Mouse (Mus musculus) cerebellum, adult 11 months (tissue): ENCODE measurements around the gene Atp2a1.
"Not testable (repeated sequence)": the region's sequence is repeated elsewhere in the genome, so short reads cannot be mapped to it uniquely, and the experiment has no call there.

Experiments used
- DNase-seq: peaks from one replicate; pipeline ENCODE4 v3.0.0; 2022

The Atp2a1 gene

GRCm38 (mm10) chr7:126448481-126448880 is 14.4 kb downstream of the Atp2a1 start:
- DNase-seq, result no peak

- no peak for DNase-seq
These were observed 16.7 kb downstream of the Atp2a1 start for GRCm38 (mm10) chr7:126446217-126446616.

- DNase-seq, result no peak
These were observed 17.6 kb downstream of the Atp2a1 start for GRCm38 (mm10) chr7:126445104-126445815.

GRCm38 (mm10) chr7:126444536-126444935 is 18.4 kb downstream of the Atp2a1 start:
- no peak for DNase-seq

GRCm38 (mm10) chr7:126443997-126444396 is 18.9 kb downstream of the Atp2a1 start:
- DNase-seq, result no peak

GRCm38 (mm10) chr7:126440134-126440533 is 22.8 kb downstream of the Atp2a1 start:
- DNase-seq, result no peak

GRCm38 (mm10) chr7:126436851-126437250 is 26.1 kb downstream of the Atp2a1 start:
- DNase-seq, result peak; percentile 36

- DNase-seq, result no peak
These were observed 27.1 kb downstream of the Atp2a1 start for GRCm38 (mm10) chr7:126435801-126436200.

- DNase-seq, result no peak
These were observed 28.2 kb downstream of the Atp2a1 start for GRCm38 (mm10) chr7:126434726-126435125.

GRCm38 (mm10) chr7:126430167-126430566 is 32.7 kb downstream of the Atp2a1 start:
- DNase-seq, result no peak

GRCm38 (mm10) chr7:126429503-126429898 is 33.4 kb downstream of the Atp2a1 start:
- no peak for DNase-seq

GRCm38 (mm10) chr7:126428631-126429502 is 34.0 kb downstream of the Atp2a1 start, which contains the start of gene Rabep2:
TSS of gene Rabep2 (plus strand) at chr7:126428759.
- DNase-seq, result peak; percentile 97

- DNase-seq, result no peak
These were observed 34.8 kb downstream of the Atp2a1 start for GRCm38 (mm10) chr7:126428154-126428553.

- DNase-seq, result peak; percentile 20
These were observed 35.5 kb downstream of the Atp2a1 start for GRCm38 (mm10) chr7:126427323-126427860.

- DNase-seq, result no peak
These were observed 38.7 kb downstream of the Atp2a1 start for GRCm38 (mm10) chr7:126424161-126424560.

GRCm38 (mm10) chr7:126421756-126422155 is 41.2 kb downstream of the Atp2a1 start:
- DNase-seq, result no peak

- no peak for DNase-seq
These were observed 44.4 kb downstream of the Atp2a1 start for GRCm38 (mm10) chr7:126418496-126418895.

- DNase-seq, result no peak
These were observed 45.3 kb downstream of the Atp2a1 start for GRCm38 (mm10) chr7:126417606-126418005.

- no peak for DNase-seq
These were observed 45.9 kb downstream of the Atp2a1 start for GRCm38 (mm10) chr7:126417045-126417444.

- no peak for DNase-seq
These were observed 46.3 kb downstream of the Atp2a1 start for GRCm38 (mm10) chr7:126416615-126417014.

- no peak for DNase-seq
These were observed 48.2 kb downstream of the Atp2a1 start, which contains the start of gene Cd19 for GRCm38 (mm10) chr7:126414725-126415124. TSS of gene Cd19 (minus strand) at chr7:126414889.

GRCm38 (mm10) chr7:126411061-126411460 is 51.8 kb downstream of the Atp2a1 start:
- DNase-seq, result no peak

GRCm38 (mm10) chr7:126408686-126409085 is 54.2 kb downstream of the Atp2a1 start:
- no peak for DNase-seq

- not testable (repeated sequence) for DNase-seq
These were observed 60.4 kb downstream of the Atp2a1 start for GRCm38 (mm10) chr7:126402518-126402917.
